Mouse (Mus musculus): Measurements from ENCODE around the gene St3gal3. TPM values are rescaled to one million over a fixed set of nuclear protein-coding genes. Genes with fewer than 3 reads are reported as not detected.

Gene St3gal3
- 10 to 100 TPM; 20.8 to 22.3 TPM for total RNA-seq (2023)

DNA sequence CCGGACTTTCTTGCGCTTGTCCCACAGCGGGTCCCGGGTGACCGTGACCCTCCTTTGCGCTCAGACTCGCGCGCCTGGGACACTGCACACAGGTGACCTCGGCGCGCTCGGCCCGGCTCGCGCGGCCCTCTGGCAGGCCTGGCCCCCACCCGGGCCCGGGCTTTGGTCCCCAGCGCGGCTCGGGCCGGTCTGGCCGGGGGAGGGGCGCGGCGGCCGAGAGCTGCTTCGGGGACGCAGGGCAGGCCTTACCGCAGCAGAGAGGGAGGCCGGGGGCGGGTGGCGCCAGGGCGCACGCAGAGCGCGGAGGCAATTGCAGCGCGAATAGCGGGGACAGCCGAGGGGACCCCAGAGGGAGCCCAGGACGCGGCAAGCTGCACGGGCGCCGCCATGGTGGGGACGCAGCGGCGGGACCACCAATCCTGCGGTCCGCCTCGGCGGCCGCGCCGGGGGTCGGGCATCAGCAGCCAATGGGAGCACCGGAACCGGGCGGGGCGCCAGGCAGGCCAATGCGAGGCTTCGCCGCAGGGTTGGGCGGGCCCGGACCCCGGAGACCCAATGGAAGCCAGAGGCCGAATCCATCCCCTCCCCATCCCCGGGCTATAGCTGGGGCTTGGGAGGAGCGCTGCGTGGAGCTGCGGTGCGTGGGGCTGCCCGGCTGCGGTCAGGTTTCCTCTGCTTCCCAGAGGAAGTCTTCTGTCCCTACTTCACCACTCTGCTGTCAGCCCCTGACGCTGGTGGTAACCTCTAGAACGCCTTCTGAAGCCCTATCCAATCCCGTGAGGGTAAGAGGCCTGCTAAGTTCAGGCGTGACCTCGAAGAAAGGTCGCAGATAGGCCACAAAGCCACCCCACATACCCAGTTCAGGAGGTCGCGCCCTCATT lies at the start of gene St3gal3:
Gene St3gal3, minus strand, starts transcription at position 430 of the 881 bp plus-strand sequence.

GRCm38 (mm10) chr4:118179467-118180300 lies 45.0 kb upstream of the St3gal3 start, which contains the start of gene Kdm4a:
TSS of gene Kdm4a (minus strand) at chr4:118180043.

DNA sequence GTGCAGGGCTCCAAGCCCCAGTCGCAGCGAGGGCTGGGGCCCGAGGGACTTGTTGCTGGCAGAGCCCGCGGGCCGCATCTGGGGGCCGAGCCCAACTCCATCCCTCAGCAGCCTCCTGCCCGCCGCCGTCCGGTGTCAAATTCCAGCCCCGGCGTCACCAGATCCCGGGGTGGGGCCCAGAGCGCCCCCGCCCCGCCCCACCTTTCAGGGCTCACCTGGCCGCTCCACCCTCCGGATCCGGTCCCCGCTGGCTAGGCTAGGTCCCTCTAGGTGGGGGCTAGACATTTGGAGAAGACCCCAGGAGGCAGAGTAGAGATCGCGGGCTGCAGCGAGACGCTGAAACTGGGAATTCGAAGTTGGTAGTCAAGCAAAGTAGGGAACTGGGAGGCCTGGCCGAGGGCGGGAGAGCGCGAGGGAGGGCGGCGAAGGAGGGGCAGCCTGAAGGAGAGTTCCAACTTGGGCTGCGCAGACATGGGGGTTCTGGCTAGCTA lies 205.3 kb downstream of the St3gal3 start, which contains the start of gene Artn:
Gene Artn, minus strand, starts transcription at position 373 of the 491 bp plus-strand sequence.

GRCm38 (mm10) chr4:117914591-117915442 lies 219.9 kb downstream of the St3gal3 start, which contains the start of gene Ipo13:
TSS of gene Ipo13 (minus strand) at chr4:117914999.

GRCm38 (mm10) chr4:117891738-117892161 lies 243.0 kb downstream of the St3gal3 start, which contains the start of gene Dph2:
TSS of gene Dph2 (minus strand) at chr4:117892032.

GRCm38 (mm10) chr4:117887133-117887532 lies 247.6 kb downstream of the St3gal3 start, which contains the start of gene Atp6v0b:
TSS of gene Atp6v0b (minus strand) at chr4:117887333.

GRCm38 (mm10) chr4:117882701-117883691 lies 251.7 kb downstream of the St3gal3 start, which contains the start of gene B4galt2:
TSS of gene B4galt2 (minus strand) at chr4:117883487.

Other genes starting within 250 kb of the St3gal3 start
- 100 to 1,000 TPM; 425 to 463 TPM for gene Atp6v0b, start 247.6 kb downstream of the St3gal3 start, total RNA-seq (2023)
- gene Dph2, start 242.9 kb downstream of the St3gal3 start, total RNA-seq (2023): 1 to 10 TPM; 4.3 to 4.6 TPM
- gene Ipo13, start 219.9 kb downstream of the St3gal3 start, total RNA-seq (2023): 10 to 100 TPM; 30.8 to 34.0 TPM
- under 1 TPM in 1 of 2 experiments, not detected in 1; 0.50 TPM for gene Artn, start 205.2 kb downstream of the St3gal3 start, total RNA-seq (2023)
- gene Kdm4a, start 45.1 kb upstream of the St3gal3 start, total RNA-seq (2023): 10 to 100 TPM; 48.8 to 50.4 TPM
- gene Ptprf, start 156.5 kb upstream of the St3gal3 start, total RNA-seq (2023): 1 to 10 TPM in 1 of 2 experiments, under 1 TPM in 1; 0.73 to 1.2 TPM

All from monocyte, adult 59 days (primary cell).